Mouse (Mus musculus) liver, embryonic 11.5 days (tissue): ENCODE measurements around the gene Kcna5. TPM values are rescaled to one million over a fixed set of nuclear protein-coding genes. Genes with fewer than 3 reads are reported as not detected.
A peak's percentile ranks its signal among the peaks of the same experiment; 100 is the strongest.

Experiments used
- ATAC-seq: fragments of 200-750 bp; cut with Nextera tagmentation; replicated peaks from 2 replicates; pipeline ENCODE4 v1.8.0; 2017; ENCODE audit warnings: moderate number of reproducible peaks, mild to moderate bottlenecking, moderate TSS enrichment, moderate library complexity; ENCODE audit not compliant: low FRiP score
- DNase-seq: peaks from one replicate; pipeline ENCODE4 v3.0.0-alpha.2; 2017; ENCODE audit warnings: low spot score
- H3K27ac ChIP-seq: fragments of 300-500 bp; sonication (generic); 2 replicates; pipeline ENCODE4 v1.5.1; 2014; ENCODE audit warnings: mild to moderate bottlenecking, low read depth, low read length, control low read depth
- H3K27me3 ChIP-seq: fragments of 300-500 bp; sonication (generic); replicated peaks from 2 replicates; pipeline ENCODE4 v1.6.1; 2014; ENCODE audit warnings: low read length, mixed read lengths; ENCODE audit not compliant: control insufficient read depth, insufficient read depth
- H3K36me3 ChIP-seq: fragments of 300-500 bp; sonication (generic); 2 replicates; pipeline ENCODE4 v1.6.1; 2014; ENCODE audit warnings: mild to moderate bottlenecking, low read length, moderate library complexity, mixed read lengths; ENCODE audit not compliant: control insufficient read depth, insufficient read depth
- H3K4me1 ChIP-seq: fragments of 300-500 bp; sonication (generic); replicated peaks from 2 replicates; pipeline ENCODE4 v1.6.1; 2014; ENCODE audit warnings: low read length, mixed read lengths; ENCODE audit not compliant: control insufficient read depth, insufficient read depth
- H3K4me2 ChIP-seq: fragments of 300-500 bp; sonication (generic); 2 replicates; pipeline ENCODE4 v1.6.1; 2014; ENCODE audit warnings: mild to moderate bottlenecking, control low read depth, moderate library complexity
- H3K4me3 ChIP-seq: fragments of 300-500 bp; sonication (generic); 2 replicates; pipeline ENCODE4 v1.5.1; 2014; ENCODE audit warnings: low read depth, low read length, control low read depth
- H3K9ac ChIP-seq: fragments of 300-500 bp; sonication (generic); 2 replicates; pipeline ENCODE4 v1.6.1; 2014; ENCODE audit warnings: low read depth, low read length, control low read depth
- H3K9me3 ChIP-seq: fragments of 300-500 bp; sonication (generic); 2 replicates; pipeline ENCODE4 v1.6.1; 2016; ENCODE audit warnings: low read length, inconsistent platforms, mixed read lengths; ENCODE audit not compliant: control insufficient read depth
- whole genome bisulfite sequencing: fragments of 180-500 bp; shearing (Covaris S2); extraction: QIAGEN DNeasy Blood & Tissue Kit; methylation state at CpG from one replicate; pipeline ENCODE4 v1.1.7; 2014; 5-methylcytosine and 5-hydroxymethylcytosine counted together
- polyA plus RNA-seq: library from polyadenylated mRNA; unstranded; fragments of >200 nt; fragmentation: Nextera tagmentation; extraction: Ambion mirVana; gene quantifications from 2 replicates; pipeline ENCODE4 v1.2.1, GENCODE M21; 2014

The Kcna5 gene
- 1.5 and 1.9 TPM in 2 replicates for polyA plus RNA-seq

- DNase-seq (peak; percentile 36), ATAC-seq (no peak)
- no peak within 1 kb of the TSS for H3K9ac ChIP-seq
- peak within 1 kb of the TSS; percentile 50 for H3K4me2 ChIP-seq
- no peak within 1 kb of the TSS for H3K27ac ChIP-seq
- peaks cover 24% of the 10 kb centered on the region for H3K27me3 ChIP-seq
- H3K36me3 ChIP-seq: no peaks in the 10 kb centered on the region
- 2% methylated on average over 15 of the region's 15 CpGs for WGBS
- H3K9me3 ChIP-seq: no peaks in the 10 kb centered on the region
- H3K4me1 ChIP-seq: no peaks in the 10 kb centered on the region
- no peak within 1 kb of the TSS for H3K4me3 ChIP-seq
Observed at GRCm38 (mm10) chr6:126535208-126535910, at the start of gene Kcna5. TSS of gene Kcna5 (minus strand) at chr6:126535412.

DNA sequence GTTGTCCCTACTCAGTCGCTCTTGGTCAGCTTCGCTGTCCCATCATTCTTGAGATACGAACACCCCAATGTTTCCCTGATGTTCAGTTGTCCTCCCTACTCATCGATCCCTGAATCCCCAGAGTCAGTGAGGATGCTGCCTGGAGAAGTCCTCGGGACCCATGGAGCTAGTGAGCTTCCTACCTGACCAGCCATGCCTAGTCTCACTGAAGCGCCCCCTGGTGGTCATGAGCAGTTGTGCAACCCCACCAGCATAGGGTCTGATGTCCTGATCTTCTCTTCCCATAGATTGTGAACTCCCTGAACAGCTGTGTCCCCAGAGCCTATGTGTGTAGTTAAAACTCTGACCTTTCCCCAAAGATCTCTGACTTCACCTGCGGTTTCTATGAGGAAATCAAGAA lies 47.9 kb upstream of the Kcna5 start:
- DNase-seq (peak; percentile 40), ATAC-seq (no peak)

GRCm38 (mm10) chr6:126581632-126582031 lies 46.4 kb upstream of the Kcna5 start:
- DNase-seq (no peak), ATAC-seq (no peak)
- Histone ChIP-seq H3K9me3 (no peaks in the 10 kb centered on the region), H3K4me1 (no peaks in the 10 kb centered on the region), H3K4me3 (no peak overlapping the region), H3K27ac (no peak overlapping the region), H3K36me3 (no peaks in the 10 kb centered on the region), H3K9ac (no peak overlapping the region), H3K27me3 (no peaks in the 10 kb centered on the region), H3K4me2 (no peak overlapping the region)
- 74% methylated on average over 8 of the region's 8 CpGs for WGBS

More for the DNA sequence above, 47.9 kb upstream of the Kcna5 start:
- Histone ChIP-seq H3K9me3 (no peaks in the 10 kb centered on the region), H3K9ac (no peak overlapping the region), H3K36me3 (no peaks in the 10 kb centered on the region), H3K4me1 (no peaks in the 10 kb centered on the region), H3K27me3 (no peaks in the 10 kb centered on the region), H3K4me3 (no peak overlapping the region), H3K4me2 (no peak overlapping the region), H3K27ac (no peak overlapping the region)
- 58% methylated on average over 7 of the region's 7 CpGs for WGBS

DNA sequence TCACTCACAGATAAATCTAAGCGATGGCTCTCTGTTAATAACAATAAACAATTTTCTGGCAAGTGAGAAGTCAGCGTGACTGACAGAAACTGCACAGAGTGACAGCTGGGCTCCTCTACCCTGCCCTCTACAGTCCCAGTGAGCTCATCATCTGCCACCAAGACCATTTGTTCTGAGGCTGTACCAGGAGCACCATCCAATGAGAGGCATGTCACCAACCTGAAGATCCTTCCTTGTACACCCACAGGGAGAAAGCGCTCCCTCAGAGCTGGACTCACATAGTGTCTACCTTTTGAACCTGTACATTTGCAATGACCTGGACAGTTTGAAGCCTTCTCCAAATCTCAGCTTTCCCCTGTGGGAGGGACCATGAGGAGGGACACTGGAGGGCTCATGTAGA lies 45.4 kb upstream of the Kcna5 start:
- 77% methylated on average over 3 of the region's 3 CpGs for WGBS

DNA sequence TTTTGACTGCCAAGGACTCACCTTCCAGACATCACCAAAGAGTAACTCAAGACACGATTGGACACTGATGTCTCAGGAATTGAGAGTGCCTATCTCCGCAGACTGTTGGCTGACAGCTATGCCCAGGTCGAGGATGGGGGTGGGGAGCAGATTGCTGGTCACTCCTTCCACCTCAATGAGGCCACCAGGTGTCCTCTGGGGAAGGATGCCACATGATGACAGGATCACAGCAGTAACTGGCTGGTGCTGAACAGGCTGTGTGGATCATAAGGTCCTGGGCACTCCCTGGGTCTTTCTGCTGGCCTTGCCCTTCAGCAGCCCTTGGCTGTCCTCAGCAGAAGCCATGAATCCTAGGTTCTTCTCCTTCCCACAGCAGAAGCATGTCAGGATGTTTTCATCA lies 42.2 kb upstream of the Kcna5 start:
- no peaks in the 10 kb centered on the region for H3K27me3 ChIP-seq
- no peak overlapping the region for H3K27ac ChIP-seq
- H3K4me2 ChIP-seq: no peak overlapping the region
- H3K4me3 ChIP-seq: no peak overlapping the region
- no peaks in the 10 kb centered on the region for H3K4me1 ChIP-seq
- no peaks in the 10 kb centered on the region for H3K9me3 ChIP-seq
- 79% methylated on average over 3 of the region's 3 CpGs for WGBS
- H3K9ac ChIP-seq: no peak overlapping the region
- H3K36me3 ChIP-seq: no peaks in the 10 kb centered on the region
- ATAC-seq (no peak), DNase-seq (no peak)

More for the DNA sequence above, 45.4 kb upstream of the Kcna5 start:
- no peak overlapping the region for H3K9ac ChIP-seq
- no peak overlapping the region for H3K4me2 ChIP-seq
- no peak overlapping the region for H3K4me3 ChIP-seq
- no peaks in the 10 kb centered on the region for H3K36me3 ChIP-seq
- H3K9me3 ChIP-seq: no peaks in the 10 kb centered on the region
- no peaks in the 10 kb centered on the region for H3K4me1 ChIP-seq
- no peaks in the 10 kb centered on the region for H3K27me3 ChIP-seq
- ATAC-seq (no peak), DNase-seq (no peak)
- no peak overlapping the region for H3K27ac ChIP-seq

- H3K4me1 ChIP-seq: no peaks in the 10 kb centered on the region
- no peaks in the 10 kb centered on the region for H3K36me3 ChIP-seq
- WGBS: 69% methylated on average over 1 of the region's 1 CpGs
- H3K4me3 ChIP-seq: no peak overlapping the region
- ATAC-seq (no peak), DNase-seq (no peak)
- no peak overlapping the region for H3K27ac ChIP-seq
- H3K9me3 ChIP-seq: no peaks in the 10 kb centered on the region
- no peak overlapping the region for H3K9ac ChIP-seq
- H3K27me3 ChIP-seq: no peaks in the 10 kb centered on the region
- H3K4me2 ChIP-seq: no peak overlapping the region
Observed at GRCm38 (mm10) chr6:126576566-126576965, 41.4 kb upstream of the Kcna5 start.

- H3K27ac ChIP-seq: no peak overlapping the region
- ATAC-seq: no peak
- DNase-seq: no peak
- H3K36me3 ChIP-seq: no peaks in the 10 kb centered on the region
- WGBS: 73% methylated on average over 7 of the region's 7 CpGs
- no peaks in the 10 kb centered on the region for H3K27me3 ChIP-seq
- no peak overlapping the region for H3K4me3 ChIP-seq
- H3K9me3 ChIP-seq: no peaks in the 10 kb centered on the region
- H3K4me2 ChIP-seq: no peak overlapping the region
- H3K9ac ChIP-seq: no peak overlapping the region
- H3K4me1 ChIP-seq: no peaks in the 10 kb centered on the region
Observed at GRCm38 (mm10) chr6:126574778-126575177, 39.6 kb upstream of the Kcna5 start.

DNA sequence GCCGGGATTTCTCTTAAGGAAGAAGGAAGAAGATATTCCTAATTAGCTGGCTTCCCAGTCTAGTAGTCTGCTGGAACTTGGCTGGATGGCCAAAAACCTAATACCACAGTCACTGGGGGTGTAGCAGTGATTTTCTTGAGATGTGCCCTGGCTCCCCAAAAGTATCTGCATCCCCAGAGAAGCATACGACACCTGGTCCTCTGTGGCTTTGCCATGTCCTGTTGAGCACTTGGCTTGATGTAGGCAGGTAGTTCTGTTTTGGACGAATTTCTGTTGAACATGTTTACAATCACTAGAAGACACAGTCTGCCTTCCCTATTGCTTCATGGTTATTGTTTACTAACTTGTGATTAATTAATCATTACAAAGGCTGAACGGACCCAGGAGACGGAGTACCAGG lies 37.8 kb upstream of the Kcna5 start:
- ATAC-seq: no peak
- Histone ChIP-seq H3K4me1 (no peaks in the 10 kb centered on the region), H3K36me3 (no peaks in the 10 kb centered on the region), H3K9ac (no peak overlapping the region), H3K4me2 (no peak overlapping the region), H3K9me3 (no peaks in the 10 kb centered on the region), H3K27me3 (no peaks in the 10 kb centered on the region), H3K4me3 (no peak overlapping the region), H3K27ac (no peak overlapping the region)
- WGBS: 75% methylated on average over 5 of the region's 5 CpGs
- DNase-seq: no peak

- WGBS: 68% methylated on average over 7 of the region's 7 CpGs
- H3K27me3 ChIP-seq: no peaks in the 10 kb centered on the region
- H3K4me2 ChIP-seq: no peak overlapping the region
- H3K9me3 ChIP-seq: no peaks in the 10 kb centered on the region
- DNase-seq: no peak
- H3K36me3 ChIP-seq: no peaks in the 10 kb centered on the region
- no peak for ATAC-seq
- no peak overlapping the region for H3K4me3 ChIP-seq
- H3K4me1 ChIP-seq: no peaks in the 10 kb centered on the region
- no peak overlapping the region for H3K9ac ChIP-seq
- no peak overlapping the region for H3K27ac ChIP-seq
Observed at GRCm38 (mm10) chr6:126569809-126570208, 34.6 kb upstream of the Kcna5 start.
